Mouse (Mus musculus): ENCODE data around the gene BC049730.
"Not testable (repeated sequence)": the region's sequence is repeated elsewhere in the genome, so short reads cannot be mapped to it uniquely, and the experiment has no call there.

BC049730 gene

DNA sequence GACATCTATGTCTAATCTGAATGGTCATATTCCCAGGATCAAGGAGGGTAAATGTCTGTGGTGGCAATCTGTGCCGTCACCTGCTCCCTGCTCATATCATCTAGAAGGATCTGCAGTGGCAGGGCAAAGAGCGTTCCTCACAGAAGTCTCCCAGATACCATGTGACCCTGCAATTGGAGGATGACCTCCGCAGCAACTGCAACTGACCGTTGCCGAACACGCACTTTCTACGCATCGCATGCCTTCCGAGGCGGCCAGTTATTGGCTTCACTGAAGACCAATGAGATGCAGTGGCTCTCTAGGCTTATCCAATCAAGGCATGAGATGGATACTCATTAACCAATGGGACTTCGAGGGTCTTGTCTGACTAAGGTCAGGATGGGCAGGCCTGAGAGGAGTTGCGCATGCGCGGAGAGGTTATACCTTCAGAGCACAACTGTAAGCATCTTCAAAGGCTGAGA lies at the start of gene BC049730:
BC049730 (plus strand) TSS at position 411 of the 461 bp plus-strand sequence.
- no peak for DNase-seq

DNA sequence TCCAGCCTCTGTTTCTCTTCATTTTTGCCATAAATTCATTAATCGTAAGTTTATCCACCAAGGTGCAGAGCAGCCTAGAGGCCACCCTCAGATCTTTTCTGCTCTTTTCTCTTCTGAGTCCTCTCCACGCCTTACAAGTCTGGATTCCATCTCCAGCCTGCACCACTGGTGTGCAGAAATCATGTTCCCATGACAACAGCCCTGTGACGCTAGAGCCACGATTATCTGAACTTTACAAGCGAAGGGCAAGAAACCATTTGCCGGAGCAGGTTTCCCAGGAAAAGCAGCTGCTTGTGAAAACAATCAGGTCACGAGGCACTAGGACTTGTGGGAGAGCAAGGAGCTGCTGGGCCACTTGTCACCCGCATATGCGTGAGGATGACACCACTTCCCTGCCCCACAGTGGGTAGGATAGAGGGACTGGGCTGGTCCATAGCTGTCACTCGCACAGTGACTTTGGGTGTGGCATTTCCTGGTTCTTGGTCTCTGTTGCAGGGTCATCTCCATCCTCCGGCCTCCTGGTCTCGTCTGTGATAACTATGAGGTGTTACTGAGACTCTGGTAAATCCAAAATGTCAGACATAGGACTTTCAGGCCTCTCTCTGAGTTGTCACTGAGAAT lies 49.2 kb upstream of the BC049730 start:
- DNase-seq = no peak

DNA sequence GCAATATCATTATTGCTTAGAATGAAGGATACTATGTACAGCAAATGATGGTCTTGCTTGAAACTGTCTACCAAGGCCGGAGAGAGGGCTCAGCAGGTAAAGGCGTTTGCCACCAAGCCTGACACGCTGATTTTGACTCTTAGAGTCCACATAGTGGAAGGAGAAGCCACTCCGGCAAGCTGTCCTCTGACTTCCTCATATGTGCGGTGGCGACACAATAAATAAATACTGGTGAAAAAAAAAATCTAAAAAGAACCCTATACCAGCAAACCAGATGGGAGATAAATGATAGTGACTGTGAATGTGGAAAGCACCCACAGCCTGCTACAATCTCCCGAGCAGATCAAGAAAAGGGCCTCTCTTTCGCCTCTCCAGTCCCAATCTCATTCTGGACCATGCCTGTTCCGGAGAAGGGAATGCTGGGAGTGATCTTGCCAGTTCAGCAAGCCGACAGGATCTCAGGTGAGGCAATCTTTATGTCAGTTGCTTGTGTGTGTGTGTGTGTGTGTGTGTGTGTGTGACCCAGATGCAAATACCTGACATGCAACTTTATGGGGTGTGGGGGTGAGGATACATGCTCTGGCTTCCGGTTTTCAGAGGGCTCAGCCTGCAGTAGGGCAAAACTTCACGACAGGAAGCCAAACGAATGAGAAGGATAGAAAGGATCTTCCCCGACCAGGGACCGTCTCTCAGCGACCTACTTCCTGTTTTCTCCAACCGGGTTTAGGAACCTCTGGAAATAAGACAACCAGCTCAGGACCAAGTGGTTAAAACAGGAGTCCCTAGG lies 47.7 kb upstream of the BC049730 start:
- no peak for DNase-seq

DNA sequence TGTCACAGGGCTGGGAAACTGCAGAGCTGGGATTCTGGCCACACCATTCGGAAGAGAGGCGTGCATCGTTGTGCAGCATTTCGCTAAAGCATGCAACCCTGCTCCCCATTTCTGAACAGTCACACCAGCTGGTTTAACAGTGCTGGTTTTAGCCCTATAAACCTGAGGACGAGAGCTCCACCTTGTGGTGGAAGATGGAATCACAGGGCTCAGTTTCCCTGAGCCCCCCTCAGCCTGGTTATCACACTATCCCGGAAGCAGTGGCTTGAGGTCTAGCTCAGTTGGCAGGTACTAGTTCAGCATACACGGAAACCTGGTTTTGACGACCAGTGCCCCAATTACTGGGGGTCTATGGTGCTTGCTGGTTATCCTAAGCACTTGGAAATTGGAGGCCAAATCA lies 46.5 kb upstream of the BC049730 start:
- peak; percentile 82 to 83 for DNase-seq

DNA sequence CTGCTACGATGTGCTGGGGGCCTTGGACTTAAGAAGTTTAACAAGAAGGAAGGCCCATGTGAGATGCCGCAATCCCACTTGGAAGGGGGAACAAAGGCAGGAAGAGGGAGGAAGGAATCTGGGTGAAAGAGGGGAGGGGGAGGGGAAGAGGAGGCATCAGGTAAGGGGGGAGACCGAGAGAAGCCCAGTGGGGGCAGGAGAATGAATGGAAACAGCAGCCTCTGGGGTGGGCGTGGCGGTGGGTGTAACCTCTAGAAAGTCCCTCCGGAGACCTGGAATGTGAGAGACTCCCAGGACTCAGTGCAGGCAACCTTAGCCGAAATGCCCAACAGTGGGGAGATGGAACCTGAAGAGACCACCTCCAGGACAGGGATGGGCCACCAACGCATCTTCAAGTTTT lies 44.7 kb upstream of the BC049730 start:
- no peak for DNase-seq

DNA sequence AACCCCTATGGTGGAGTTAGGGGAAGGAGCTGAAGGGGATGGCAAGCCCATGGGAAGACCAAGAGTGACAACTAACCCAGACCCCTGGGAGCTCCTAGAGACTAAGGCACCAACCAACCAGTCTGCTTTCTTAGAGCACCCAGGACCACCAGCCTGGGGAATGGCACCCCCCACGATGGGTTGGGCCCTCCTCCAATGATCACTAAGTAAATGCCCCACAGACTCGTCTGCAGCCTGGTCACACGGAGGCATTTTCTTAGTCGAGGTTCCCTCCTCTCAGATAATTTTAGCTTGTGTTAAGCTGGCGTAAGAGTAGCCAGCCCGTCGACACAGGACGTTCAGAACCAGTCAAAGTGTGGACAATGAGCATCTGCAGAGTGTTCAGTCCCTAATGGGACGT lies 44.1 kb upstream of the BC049730 start:
- DNase-seq = no peak

DNA sequence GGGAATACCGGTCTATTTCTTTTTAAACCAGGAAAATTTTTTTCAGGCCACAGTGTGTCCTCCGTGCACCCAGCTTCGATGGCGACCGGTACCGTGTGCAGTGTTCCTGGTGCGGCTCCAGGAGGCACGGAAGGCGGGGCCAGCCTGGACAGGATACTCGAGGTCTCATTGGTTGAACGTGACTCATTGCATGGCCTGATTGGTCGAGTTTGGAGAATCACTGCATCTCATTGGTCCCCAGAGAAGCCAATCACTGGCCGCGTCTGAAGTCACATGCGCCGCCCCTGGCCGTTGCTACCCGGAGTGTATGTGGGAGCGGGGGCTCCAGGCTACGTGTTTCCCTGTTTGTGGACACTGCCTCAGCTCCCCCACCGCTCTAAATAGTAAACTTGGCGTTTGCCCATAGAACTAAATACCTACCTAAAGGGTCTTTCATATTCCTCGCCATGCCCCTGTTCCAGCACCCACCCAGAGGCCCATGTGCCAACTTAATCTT lies 37.0 kb upstream of the BC049730 start:
- DNase-seq = no peak

DNA sequence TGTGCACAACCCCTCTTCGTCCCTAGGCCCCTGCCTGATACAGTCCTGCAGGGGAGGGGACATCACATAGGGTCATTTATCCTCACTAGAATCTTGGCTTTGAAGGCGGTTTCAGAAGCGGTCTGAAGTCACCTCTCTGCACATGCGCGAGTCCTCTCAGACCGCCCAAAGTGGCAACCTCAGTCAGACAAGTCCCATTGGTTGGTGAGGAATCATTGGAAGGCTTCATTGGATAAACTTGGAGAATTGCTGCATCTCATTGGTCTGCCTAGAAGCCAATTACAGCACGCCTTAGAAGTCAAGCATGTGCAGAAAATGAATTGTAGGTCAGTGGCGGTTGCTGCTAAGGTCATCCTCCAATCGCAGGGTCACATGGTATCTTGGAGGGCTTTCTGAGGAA lies 32.5 kb upstream of the BC049730 start, which contains the start of gene Tex101:
Tex101 (minus strand) TSS at position 101 of the 400 bp plus-strand sequence.
- no peak for DNase-seq

DNA sequence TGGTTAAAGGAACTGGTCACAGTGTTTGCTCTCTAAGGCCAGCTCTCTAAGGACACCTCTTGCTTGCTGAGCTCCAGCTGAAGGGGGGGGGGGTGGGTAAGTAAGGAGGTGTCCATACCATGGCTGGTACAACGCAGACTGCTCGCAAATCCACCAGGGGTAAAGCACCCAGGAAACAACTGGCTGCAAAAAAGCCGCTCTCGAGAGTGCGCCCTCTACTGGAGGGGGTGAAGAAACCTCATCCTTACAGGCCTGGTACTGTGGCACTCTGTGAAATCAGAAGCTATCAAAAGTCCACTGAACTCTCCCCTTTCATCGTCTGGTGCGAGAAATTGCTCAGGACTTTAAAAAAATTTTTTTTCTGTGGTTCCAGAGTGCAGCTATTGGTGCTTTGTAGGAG lies 24.9 kb upstream of the BC049730 start:
- DNase-seq = not testable (repeated sequence)

DNA sequence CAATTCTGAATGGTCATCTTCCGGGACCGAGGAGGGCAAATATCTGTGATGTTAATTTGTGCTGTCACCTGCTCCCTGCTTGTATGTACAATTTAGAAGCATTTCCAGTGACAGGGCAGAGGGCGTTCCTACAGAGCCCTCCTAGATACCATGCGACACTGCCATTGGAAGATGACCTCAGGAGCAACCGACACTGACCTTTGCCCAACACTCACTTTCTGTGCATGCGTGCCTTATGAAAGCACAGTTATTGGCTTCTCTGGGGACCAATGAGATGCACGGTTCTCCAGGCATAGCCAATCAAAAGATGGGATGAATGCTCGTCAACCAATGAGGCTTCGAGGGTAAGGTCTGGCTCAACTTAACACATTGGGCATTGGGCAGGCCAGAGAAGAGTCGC lies 21.5 kb upstream of the BC049730 start:
- not testable (repeated sequence) for DNase-seq

DNA sequence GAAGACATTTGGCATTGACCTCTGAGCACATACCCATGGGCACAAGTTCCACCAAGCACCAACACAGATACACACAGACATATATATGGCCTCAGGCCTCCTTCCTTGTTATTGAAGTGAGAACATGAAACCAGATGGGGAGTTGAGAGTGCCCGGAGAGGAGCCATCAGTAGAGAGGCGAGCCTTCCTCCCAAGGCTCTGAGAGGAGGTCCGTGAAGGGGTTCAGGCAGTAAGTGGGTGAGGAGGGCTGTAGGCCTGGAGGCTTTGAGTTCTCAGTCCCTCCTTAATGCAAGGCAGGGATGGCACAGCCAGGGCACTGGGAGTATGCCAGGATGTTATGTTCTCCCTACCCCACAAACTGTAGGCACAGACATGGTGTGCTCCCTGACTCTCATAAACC lies 16.3 kb upstream of the BC049730 start:
- DNase-seq = not testable (repeated sequence)

DNA sequence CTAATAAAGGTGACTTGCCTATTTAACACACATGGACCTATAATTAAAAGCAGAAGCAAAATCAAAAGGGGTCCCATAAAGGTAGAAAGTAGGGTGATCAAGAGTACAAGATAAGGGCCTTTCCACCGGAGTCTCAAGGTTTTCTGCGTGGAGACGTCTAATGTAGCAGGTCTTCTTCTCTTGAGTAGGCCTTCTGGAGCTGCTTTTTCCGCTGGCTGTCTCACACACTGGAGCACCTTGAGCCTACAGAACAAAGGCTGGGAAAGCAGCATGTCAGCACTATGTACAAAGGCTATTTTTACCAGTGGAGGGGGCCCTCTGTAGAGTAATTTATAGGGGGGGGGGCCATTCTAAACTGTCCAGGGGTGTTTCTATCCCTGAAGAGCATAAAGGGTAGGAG lies 11.2 kb upstream of the BC049730 start:
- not testable (repeated sequence) for DNase-seq

DNA sequence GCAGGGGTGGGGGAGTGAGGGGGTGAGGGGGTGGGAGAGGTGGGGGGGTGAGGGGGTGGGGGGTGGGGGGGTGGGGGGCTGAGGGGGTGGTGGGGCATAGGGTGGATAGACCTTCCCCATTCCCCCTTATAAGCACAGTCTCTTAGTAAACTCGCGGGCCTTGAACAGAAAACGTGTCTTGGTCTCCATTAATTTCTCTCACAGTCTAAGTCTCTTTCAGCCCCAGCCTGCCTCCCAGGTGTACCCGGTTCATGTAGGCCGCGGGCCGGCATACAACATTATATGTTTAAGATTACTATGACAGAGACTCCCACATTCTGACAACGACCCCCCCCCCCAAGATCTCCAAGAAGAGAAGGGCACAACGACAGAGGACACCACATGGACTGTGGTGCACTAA lies 6.2 kb upstream of the BC049730 start:
- not testable (repeated sequence) for DNase-seq

DNA sequence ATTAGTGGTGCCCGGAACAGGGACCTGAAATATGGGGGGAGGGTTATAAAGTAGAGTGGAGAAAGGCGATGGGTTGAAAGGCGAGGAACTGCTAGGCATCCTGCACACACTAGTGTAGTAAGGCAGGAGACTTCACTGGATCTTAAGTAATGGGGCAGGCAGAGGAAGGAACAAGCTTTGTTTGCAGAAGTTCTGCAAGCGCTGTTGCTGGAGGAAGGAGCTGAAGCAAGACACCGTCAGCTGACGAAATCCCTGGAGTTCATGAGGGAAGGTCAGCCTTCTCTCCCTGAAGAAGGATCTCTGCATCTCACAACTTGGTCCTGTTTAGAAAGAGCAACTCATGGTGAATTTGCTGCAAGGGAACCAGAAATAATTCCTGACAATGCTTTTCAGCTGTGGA lies 6.0 kb downstream of the BC049730 start:
- no peak for DNase-seq

DNA sequence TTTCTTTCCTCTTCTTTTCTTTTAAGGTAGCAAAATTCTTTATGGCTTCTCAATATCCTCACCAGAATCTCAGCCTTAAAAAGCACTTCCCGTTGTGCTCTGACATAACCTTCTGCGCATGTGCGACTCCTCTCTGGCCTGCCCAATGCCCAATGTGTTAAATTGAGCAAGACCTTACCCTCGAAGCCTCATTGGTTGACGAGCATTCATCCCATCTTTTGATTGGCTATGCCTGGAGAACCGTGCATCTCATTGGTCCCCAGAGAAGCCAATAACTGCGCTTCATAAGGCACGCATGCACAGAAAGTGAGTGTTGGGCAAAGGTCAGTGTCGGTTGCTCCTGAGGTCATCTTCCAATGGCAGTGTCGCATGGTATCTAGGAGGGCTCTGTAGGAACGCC lies 17.8 kb downstream of the BC049730 start, which contains the start of gene Gm4763:
Gm4763 (minus strand) TSS at position 101 of the 400 bp plus-strand sequence.
- DNase-seq = not testable (repeated sequence)

DNA sequence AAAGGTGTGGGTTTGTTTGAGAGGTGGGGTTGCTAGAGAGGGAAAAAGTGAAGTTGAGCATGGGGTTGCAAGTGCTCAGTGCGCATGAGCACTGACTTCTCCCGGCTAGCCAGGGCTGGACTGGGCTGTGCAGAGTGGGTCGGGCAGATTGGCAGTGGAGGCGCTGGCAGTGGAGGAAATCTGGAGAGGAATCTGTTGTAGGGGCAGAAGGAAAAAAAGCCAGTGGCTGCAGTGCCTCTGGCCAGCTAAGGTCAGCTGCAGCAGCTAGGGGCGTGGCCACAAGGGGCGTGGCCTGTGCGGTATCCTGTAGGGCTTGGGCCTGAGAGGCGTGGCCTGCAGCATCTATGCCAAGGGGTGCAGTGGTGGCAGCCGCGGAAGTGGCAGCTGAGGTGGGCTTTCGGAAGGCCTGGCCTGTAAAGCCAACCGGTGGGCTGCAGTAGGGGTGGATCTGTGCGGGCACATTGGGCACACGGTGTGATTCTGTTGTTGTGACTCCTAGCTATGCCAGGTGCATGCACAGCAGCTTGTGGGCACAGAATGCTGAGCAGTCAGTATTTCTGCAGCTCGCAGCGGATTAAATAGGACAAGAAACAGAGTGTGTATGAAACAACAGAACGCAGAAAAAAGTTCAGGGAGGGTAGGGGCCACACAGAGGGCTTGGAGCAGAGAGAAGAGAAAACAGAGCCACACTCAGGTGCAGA lies 27.1 kb downstream of the BC049730 start:
- DNase-seq = peak; percentile 66 to 79

DNA sequence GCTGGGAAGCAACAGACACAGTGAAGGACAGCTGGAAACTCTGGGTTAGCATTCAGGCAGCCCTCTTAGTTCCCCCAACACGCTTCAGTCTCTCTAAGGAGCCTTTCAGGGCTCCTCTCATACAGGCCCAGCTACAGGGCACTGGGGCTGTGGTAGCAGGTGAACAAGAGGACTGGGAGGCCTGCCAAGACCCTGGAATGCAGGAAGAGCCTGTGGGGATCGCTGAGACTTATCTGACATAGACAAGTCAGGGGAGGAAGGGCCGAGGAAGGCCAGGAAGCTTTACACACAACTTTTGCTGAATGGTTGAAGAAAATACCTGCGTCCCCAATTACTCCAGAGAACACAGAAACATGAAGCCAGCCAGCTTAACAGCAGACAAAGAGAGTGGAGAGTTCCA lies 41.7 kb downstream of the BC049730 start:
- peak in 1 of 2 experiments; percentile 8 for DNase-seq

DNA sequence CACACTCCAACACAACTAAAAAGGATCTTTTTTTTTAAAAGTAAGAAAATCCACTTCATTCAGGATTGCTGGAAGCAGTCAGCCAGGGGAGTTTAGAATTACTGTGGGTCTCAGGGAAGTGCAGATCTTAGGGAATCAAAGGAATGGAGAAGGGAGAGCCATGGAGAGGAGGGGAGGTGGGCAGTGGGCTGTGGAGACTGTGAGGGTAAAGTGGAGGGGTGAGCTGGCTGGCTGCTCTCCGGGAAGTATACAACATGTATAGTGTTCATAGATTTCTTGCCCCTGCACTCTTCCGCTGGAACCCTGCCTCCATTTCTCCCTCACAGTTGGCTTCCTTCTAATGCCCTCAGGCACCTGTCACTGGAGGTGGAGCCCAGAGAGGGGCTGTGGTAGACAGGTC lies 42.6 kb downstream of the BC049730 start:
- DNase-seq = no peak

DNA sequence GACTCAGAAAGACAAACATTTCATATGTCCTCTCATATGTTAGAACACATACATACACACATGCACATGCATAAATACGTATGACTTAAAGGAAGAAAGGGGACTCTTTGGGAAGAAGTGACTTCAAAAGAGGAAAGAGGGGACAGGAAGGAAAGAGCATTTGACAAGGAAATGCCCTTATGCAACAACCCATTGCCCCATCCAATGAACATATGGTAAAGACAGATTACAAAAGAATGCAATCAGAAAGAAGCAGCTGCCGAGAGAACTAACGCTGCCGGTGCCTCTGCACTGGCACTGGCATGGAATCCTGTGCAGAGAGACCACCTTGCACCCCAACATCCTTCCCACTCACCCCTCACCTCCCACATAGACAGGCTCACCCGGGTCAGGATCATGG lies 44.4 kb downstream of the BC049730 start:
- no peak for DNase-seq

DNA sequence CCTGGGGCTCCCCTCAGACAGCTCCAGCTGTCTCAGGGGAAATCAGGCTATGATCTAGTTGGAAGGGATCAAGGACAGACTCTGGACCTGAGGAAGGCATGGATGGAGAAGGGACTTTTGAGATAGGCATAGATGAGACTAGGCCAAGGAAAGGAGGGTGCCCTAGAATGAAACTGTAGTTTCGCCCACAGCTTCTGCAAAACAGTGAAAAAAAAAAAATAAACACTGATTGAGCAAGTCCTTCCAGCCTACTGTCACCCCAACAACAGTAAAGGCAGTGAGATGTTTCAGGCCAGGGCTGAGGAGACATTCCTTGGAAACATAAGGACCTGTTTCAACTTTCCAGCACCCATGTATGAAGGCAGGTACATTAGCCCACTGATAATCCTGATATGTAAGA lies 49.5 kb downstream of the BC049730 start:
- no peak for DNase-seq

DNA sequence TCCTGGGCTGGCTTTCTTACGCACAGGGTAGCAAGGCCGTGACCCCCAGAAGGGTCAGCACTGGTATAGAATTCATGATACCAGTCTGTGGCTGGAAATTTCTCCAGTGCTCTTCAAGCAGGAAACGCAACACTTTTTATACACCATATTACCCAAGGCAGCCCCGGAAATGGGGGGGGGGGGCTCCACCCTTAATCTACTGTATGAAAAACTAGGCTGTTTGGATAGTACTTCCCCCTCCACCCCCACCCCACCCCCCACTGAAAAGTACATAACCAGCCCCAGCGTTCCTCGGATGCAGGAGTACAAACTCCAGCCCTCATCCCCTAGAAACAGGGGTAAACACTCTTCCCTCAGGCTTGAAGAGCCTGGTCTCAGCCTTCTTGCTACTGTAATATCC lies 51.2 kb downstream of the BC049730 start, which contains the start of gene Cd177:
Cd177 (minus strand) TSS at position 101 of the 400 bp plus-strand sequence.
- DNase-seq = no peak

DNA sequence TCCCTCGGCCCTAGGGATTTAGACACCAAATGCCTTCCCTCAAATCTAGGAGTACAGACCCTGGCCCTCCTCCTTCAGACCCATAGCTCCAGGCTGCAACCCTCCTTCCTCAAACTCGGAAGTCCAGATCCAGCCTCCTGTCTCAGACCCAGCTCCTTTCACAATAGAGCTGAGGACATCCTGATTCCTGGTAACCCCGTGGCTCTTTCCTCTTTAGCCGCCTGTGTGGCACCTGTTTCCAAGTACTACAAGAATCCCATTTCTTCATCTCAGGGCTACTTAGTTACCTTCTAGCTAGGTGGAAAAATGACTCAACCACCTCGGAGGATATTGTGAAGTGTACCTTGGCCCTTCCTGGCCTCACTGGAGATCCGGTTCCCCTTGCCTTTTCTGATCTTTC lies 52.1 kb downstream of the BC049730 start:
- DNase-seq = no peak

DNA sequence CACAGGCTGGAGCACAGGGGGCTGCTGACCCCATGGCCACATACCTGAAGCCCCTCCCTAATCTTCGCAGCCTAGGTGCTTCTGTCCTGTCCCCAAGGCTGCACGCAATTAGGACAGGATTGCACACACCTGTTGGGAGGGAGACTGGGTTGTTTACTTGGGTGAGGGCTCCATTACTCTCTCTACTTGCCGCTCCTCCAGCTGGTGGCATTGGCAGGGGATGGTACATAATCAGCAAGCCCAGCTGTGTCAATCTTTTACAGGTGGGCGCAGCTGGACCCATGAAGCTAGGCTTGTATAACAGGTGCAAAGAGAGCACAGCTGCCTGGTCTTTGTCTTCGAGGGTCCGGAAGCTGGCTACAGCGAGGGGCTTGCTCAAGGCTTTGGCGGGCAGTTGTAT lies 53.5 kb downstream of the BC049730 start:
- DNase-seq = no peak
